Mouse (Mus musculus) thymus, postnatal 36 days (tissue): Measurements from ENCODE around the gene Noxo1.
"Not testable (repeated sequence)": the region's sequence is repeated elsewhere in the genome, so short reads cannot be mapped to it uniquely, and the experiment has no call there.

Experiments used
- DNase-seq, 2 experiments: peaks; one replicate each; pipeline ENCODE4 v3.0.0; 2022; ENCODE audit warnings: mixed read lengths in 2 of 2

Gene Noxo1

GRCm38 (mm10) chr17:24677500-24678080 is 18.4 kb upstream of the Noxo1 start:
- no peak for DNase-seq

DNA sequence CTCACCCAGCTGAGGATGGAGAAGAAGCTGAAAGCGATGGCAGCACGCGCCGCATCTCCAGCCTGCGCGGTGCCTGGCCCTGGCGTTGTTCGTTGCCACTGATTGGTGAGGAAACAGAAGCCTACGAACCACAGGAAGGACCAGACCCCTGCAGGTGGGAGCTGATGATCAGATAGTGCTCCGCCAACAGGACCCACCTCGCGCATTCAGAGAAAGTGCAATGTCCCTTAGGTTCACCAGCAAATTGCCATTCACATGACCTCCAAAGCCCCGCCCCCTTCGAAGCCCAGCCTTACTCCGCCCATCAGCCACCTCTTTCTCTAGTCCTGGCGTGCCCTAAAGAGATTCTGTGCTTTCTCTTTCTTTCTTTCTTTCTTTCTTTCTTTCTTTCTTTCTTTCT is 9.5 kb upstream of the Noxo1 start:
- peak; percentile 35 to 56 for DNase-seq

DNA sequence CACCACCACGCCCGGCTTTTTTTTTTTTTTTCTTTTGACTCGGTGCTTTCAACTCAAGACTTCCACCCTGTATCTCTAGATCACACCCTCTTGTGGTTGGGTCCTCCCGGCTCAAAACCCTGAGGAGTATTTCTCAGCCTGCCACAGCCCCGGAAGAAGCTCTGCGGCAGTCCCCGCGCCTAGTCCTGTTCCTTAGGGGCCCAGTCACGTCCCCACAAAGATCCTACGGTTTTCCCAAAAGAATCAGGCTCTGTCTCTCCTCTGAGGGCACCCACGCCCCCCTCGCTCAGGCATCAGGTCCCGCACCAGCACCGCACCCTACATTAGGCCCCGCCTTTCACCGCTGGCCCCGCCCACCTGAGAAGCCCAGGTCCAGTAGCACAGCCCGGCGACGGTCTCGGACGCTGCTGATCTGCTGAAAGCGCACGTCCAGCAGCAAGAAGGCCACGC is 8.9 kb upstream of the Noxo1 start:
- DNase-seq, result peak; percentile 63 to 73

DNA sequence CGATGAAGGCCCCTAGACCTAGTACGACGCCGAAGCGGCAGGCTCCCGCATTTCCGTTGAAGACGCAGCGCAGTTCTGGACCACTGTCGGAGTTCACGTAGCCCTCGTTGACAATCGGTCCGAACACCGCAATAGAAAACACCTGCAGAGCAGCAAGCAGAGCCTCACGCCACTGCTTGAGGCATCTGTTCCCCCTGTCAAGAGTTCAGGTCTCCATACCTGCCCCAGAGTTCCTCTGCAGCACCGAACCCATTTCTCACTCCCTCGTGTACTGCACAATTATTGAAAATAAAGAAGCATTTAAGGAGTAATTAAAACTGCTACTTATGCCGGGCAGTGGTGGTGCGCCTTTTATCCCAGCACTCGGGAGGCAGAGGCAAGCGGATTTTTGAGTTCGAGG is 8.4 kb upstream of the Noxo1 start:
- DNase-seq, result no peak

- no peak for DNase-seq
Measured at GRCm38 (mm10) chr17:24689251-24690081, 6.6 kb upstream of the Noxo1 start, which contains the start of gene Syngr3. Gene Syngr3 (minus strand): TSS chr17:24689955.

- no peak for DNase-seq
Measured at GRCm38 (mm10) chr17:24692385-24692784, 3.6 kb upstream of the Noxo1 start.

- no peak for DNase-seq
Measured at GRCm38 (mm10) chr17:24695326-24696010, 566 bp upstream of the Noxo1 start.

DNA sequence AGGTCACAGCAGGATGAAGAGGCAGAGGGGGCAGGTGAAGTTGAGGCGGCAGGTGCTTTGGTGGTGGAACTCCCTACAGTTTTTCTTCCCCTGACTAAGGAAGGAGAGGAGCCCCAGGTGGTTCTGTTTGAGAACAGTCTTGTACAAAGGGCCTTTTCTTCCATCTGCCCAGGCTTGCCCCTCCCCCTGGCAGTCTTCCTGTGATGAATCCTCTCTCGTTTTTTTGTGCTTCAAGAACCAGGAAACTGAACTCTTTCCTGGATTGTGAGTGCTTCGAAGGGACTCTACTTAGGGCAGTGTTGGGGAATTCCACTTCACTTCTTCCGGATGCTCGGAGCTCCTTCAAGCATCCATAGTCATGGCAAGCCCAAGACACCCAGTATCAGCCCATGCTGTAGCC is 2.0 kb downstream of the Noxo1 start:
- DNase-seq, result peak in 1 of 2 experiments; percentile 43

GRCm38 (mm10) chr17:24698715-24699114 is 2.7 kb downstream of the Noxo1 start:
- DNase-seq, result no peak

DNA sequence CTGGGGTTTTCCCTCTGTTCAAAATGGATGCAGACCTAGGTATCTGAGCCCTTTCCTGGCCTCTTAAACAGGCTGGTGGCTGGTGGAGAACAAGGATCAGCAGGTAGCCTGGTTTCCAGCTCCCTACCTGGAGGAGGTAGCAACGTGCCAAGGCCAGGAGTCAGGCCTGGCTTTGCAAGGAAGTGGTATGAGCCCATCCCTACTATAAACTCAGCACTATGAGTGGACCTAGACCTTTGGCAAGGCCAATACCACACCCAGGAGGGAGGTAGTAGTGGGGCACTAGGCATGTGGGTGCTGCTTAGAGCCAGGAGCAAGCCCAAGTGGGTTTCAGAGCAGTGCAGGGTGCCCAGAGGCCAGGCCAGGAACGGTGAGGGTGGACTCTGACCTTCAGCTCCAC is 3.4 kb downstream of the Noxo1 start:
- DNase-seq, result no peak

DNA sequence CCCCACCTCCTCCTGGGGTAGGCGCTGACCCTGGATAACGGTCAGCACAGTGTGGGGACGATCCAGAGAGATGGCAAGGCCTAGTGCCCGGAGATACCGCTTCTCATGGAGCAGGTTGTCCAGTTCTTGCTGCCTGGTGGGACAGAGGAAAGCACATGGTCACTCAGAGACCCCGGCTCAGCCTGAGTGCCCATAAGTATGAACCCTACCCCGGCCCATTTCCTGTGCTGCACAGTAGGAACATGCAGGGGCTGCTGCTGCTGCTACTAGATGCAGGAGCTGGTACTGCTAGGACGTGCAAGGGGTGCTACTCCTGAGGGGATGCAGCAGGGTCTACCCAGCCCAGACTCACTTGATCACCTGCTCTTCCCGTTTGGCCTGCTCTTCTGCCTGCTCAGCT is 5.2 kb downstream of the Noxo1 start:
- DNase-seq, result no peak

DNA sequence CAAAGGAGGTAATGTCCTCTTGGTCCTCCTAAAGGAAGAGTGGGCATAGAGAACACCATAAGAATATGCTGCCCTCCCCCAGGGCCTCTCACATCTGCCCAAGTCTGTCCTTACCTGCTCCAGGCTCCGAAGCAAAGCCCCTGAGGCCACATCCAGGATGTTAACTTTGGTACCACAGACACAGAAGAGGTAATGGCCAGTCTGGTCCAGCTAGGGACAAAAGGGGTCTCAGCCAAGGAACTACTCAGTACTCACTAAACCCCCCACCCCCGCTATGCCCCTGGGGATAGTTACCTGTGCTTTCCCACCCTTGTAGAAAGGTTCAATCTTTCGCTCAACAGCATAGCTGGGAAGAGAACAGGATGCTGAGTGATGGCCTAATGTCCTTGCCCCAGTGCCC is 9.8 kb downstream of the Noxo1 start:
- DNase-seq, result no peak

- peak; percentile 89 for DNase-seq
Measured at GRCm38 (mm10) chr17:24706982-24707800, 11.2 kb downstream of the Noxo1 start, which contains the start of gene Tbl3. Gene Tbl3 (minus strand): TSS chr17:24707660.

- DNase-seq, result no peak
Measured at GRCm38 (mm10) chr17:24707801-24708425, 11.9 kb downstream of the Noxo1 start.

- no peak for DNase-seq
Measured at GRCm38 (mm10) chr17:24708646-24709045, 12.6 kb downstream of the Noxo1 start.

- DNase-seq, result no peak
Measured at GRCm38 (mm10) chr17:24715556-24715955, 19.5 kb downstream of the Noxo1 start.

GRCm38 (mm10) chr17:24716166-24716682 is 20.2 kb downstream of the Noxo1 start:
- no peak for DNase-seq

DNA sequence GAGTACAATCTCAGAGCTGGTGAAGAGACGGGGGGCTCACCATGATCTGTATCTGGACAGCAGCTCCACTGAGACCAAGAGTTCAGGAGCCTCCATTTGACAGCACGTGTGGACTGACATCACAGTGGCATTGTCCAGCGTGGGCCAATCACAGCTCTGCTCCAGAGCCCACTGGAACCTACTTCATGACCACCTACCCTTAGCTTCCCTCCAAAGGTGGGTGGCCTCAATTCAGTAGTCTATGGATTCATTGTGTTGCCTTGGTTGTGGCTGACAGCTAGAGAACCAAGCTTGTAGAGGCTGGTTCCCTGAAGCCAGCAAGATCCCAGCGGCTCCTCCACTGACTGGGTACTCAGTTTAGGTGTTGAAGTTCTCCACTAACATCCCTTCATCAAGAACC is 21.9 kb downstream of the Noxo1 start, which contains the start of the genes Rnf151 and Rps2:
Gene Rnf151 (minus strand): TSS at position 121 of the 400 bp plus-strand sequence.
Gene Rps2 (plus strand): TSS at position 174 of the 400 bp plus-strand sequence.
- no peak for DNase-seq

GRCm38 (mm10) chr17:24718938-24719337 is 22.9 kb downstream of the Noxo1 start:
- DNase-seq, result not testable (repeated sequence)

- DNase-seq, result peak; percentile 95 to 98
Measured at GRCm38 (mm10) chr17:24719494-24720222, 23.6 kb downstream of the Noxo1 start.

DNA sequence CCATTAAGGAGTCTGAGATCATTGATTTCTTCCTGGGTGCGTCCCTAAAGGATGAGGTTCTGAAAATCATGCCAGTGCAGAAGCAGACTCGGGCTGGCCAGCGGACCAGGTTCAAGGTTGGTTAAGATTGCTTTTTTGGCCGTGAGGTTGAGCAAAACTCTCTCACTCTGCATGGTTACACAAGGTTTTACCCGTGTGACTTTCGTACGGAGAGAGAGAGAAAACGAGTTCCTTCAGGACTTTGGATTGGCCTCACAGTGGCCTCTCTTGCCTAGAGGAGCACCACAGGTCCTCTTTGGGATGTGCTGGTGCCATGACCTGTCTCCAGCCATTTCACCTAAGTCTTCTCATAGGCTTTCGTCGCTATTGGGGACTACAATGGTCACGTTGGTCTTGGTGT is 24.6 kb downstream of the Noxo1 start:
- not testable (repeated sequence) for DNase-seq
